ENCODE assay signal across 19 mouse cellular contexts in the genomic region with DNA sequence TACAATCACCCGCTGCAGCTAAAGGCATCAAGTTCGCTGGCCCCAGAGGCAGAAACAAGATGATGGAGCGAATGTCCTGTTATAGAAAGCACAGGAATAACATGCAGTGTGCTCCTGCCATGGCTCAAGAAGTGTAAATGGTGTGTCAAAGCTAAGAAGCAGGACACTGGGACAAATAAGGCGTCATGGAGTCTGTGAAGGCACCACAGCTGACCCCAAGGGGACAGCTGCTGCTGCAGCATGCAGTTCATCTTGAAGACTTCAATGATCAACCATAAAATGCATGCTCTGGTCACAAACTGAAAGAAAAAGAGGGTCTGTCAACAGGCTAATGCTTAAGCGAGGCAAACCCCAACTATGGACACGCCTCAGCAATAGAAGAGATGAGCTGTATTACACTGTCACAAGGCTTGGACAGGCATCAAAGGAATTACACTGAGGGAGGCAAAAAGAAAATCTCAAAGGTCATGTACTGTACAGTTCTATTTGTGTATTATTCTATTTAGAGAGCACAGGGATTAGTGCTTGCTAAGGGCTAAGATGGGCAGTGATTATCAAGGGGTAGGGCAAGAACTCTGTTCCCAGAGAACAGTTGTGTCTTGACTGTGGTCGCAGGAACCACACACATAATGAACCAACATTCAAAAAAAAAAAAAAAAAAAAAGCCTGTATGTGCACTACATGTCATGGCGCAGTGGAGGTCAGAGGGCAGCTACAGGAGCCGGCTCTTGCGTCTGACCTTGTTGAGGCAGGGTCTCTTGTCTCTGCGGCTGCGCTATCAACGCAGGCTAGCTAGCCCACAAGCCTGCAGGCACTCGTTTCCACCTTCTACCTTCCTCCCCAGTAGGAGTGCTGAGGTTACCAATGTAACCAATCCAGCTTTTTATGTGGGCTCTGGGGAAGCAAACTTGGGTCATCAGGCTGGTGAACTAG. TPM values are rescaled to one million over a fixed set of nuclear protein-coding genes. Genes with fewer than 3 reads are reported as not detected.
DNase-seq lines count a peak whose midpoint lies in the region; ATAC-seq and TF ChIP-seq lines count a peak whose summit lies in the region.
"Had no signal": no experiment of that assay in that cellular context is flagged by ENCODE, and none has a peak within 500 bp of the region (broad histone marks: within the 10 kb centered on the region; RNA-seq: fewer than 3 reads in every experiment).

No protein-coding gene starts in this region.

- TF ChIP-seq CTCF in hindbrain, postnatal 0 days (IDR thresholded peaks at IDR 0.05; ENCODE audit: low read depth), result no peak
- TF ChIP-seq CTCF in lung, postnatal 0 days (IDR thresholded peaks at IDR 0.05), result no peak
- no peak for TF ChIP-seq CTCF in layer of hippocampus, adult 2 months (conservative IDR thresholded peaks at IDR 0.05)

- no peaks in the 10 kb centered on the region for H3K27me3 ChIP-seq in hindbrain, postnatal 0 days (ENCODE audit: insufficient read depth, low read length)
- H3K27me3 ChIP-seq in hindbrain, embryonic 10.5 days (ENCODE audit: insufficient read depth, poor library complexity, severe bottlenecking), result no peaks in the 10 kb centered on the region
- H3K27me3 ChIP-seq in lung, postnatal 0 days (replicated peaks; ENCODE audit: insufficient read depth, low read length), result no peaks in the 10 kb centered on the region
- H3K27me3 ChIP-seq: hindbrain, embryonic 15.5 days; kidney, embryonic 15.5 days; limb, embryonic 15.5 days had no signal

- H3K4me2 ChIP-seq in hindbrain, postnatal 0 days (ENCODE audit: low read depth, low read length), result no peak overlapping the region
- H3K4me2 ChIP-seq in lung, postnatal 0 days (replicated peaks; ENCODE audit: low read depth, low read length), result no peak overlapping the region
- H3K4me2 ChIP-seq: hindbrain, embryonic 15.5 days; kidney, embryonic 15.5 days; limb, embryonic 15.5 days had no signal

- WGBS in hindbrain, postnatal 0 days, result 83% methylated on average over 14 of the region's 14 CpGs
- 79% methylated on average over 14 of the region's 14 CpGs for WGBS in hindbrain, embryonic 10.5 days
- WGBS in lung, postnatal 0 days, result 77% methylated on average over 14 of the region's 14 CpGs

- H3K9me3 ChIP-seq in hindbrain, postnatal 0 days (ENCODE audit: low read length), result no peaks in the 10 kb centered on the region
- no peaks in the 10 kb centered on the region for H3K9me3 ChIP-seq in hindbrain, embryonic 10.5 days
- H3K9me3 ChIP-seq in lung, postnatal 0 days (ENCODE audit: low read length), result no peaks in the 10 kb centered on the region
- H3K9me3 ChIP-seq: forebrain, embryonic 10.5 days; hindbrain, embryonic 15.5 days; kidney, embryonic 15.5 days; limb, embryonic 15.5 days; midbrain, embryonic 10.5 days had no signal

- DNase-seq in gastrocnemius, adult 18-20 months (ENCODE audit: low spot score), result peak; percentile 30
- no peak for DNase-seq in gastrocnemius, postnatal 10 days
- no peak for DNase-seq in hindbrain, postnatal 0 days (ENCODE audit: low spot score)
- DNase-seq in hindbrain, embryonic 10.5 days (ENCODE audit: low spot score), result no peak
- peak; percentile 7 for DNase-seq in lung, postnatal 0 days (ENCODE audit: low spot score)
- no peak for DNase-seq in lung, postnatal 25 days (ENCODE audit: low spot score)
- peak; percentile 32 for DNase-seq in skeletal muscle tissue, adult 2 months (ENCODE audit: low read depth, low spot score)
- no peak for DNase-seq in layer of hippocampus, adult 2 months (ENCODE audit: low spot score in 2 of 2)
- DNase-seq: cerebellum, postnatal 14 days; heart, adult 2 months; lung, postnatal 36 days; thymus, postnatal 36 days had no signal

- H3K36me3 ChIP-seq in hindbrain, postnatal 0 days (ENCODE audit: insufficient read depth, low read length), result peaks cover 29% of the 10 kb centered on the region
- H3K36me3 ChIP-seq in hindbrain, embryonic 10.5 days, result peaks cover 75% of the 10 kb centered on the region
- peaks cover 28% of the 10 kb centered on the region for H3K36me3 ChIP-seq in lung, postnatal 0 days (ENCODE audit: insufficient read depth, low read length)

- no peak overlapping the region for H3K4me3 ChIP-seq in hindbrain, postnatal 0 days (ENCODE audit: low read length)
- no peak overlapping the region for H3K4me3 ChIP-seq in hindbrain, embryonic 10.5 days
- H3K4me3 ChIP-seq in lung, postnatal 0 days (ENCODE audit: low read depth, low read length), result no peak overlapping the region
- no peak overlapping the region for H3K4me3 ChIP-seq in layer of hippocampus, adult 2 months
- H3K4me3 ChIP-seq: forebrain, embryonic 10.5 days; heart, adult 2 months; hindbrain, embryonic 15.5 days; kidney, embryonic 15.5 days; limb, embryonic 15.5 days; midbrain, embryonic 10.5 days had no signal

- no peaks in the 10 kb centered on the region for H3K4me1 ChIP-seq in hindbrain, postnatal 0 days (ENCODE audit: insufficient read depth, low read length)
- no peaks in the 10 kb centered on the region for H3K4me1 ChIP-seq in hindbrain, embryonic 10.5 days (replicated peaks)
- H3K4me1 ChIP-seq in lung, postnatal 0 days (ENCODE audit: insufficient read depth, low read depth, low read length), result no peaks in the 10 kb centered on the region
- H3K4me1 ChIP-seq: forebrain, embryonic 10.5 days; hindbrain, embryonic 15.5 days; kidney, embryonic 15.5 days; limb, embryonic 15.5 days; midbrain, embryonic 10.5 days had no signal

- no peak for TF ChIP-seq EP300 in lung, postnatal 0 days (IDR thresholded peaks at IDR 0.05)

- H3K9ac ChIP-seq in hindbrain, postnatal 0 days (replicated peaks; ENCODE audit: low read length), result no peak overlapping the region
- no peak overlapping the region for H3K9ac ChIP-seq in lung, postnatal 0 days (replicated peaks; ENCODE audit: low read depth)
- H3K9ac ChIP-seq: hindbrain, embryonic 15.5 days; kidney, embryonic 15.5 days; limb, embryonic 15.5 days had no signal

- ATAC-seq in hindbrain, postnatal 0 days, result 0 out of 2 replicates have a peak, but pooled peaks have one; percentile 5
- ATAC-seq in lung, postnatal 0 days, result no peak

- H3K27ac ChIP-seq in hindbrain, postnatal 0 days, result no peak overlapping the region
- H3K27ac ChIP-seq in hindbrain, embryonic 10.5 days, result no peak overlapping the region
- H3K27ac ChIP-seq in lung, postnatal 0 days (ENCODE audit: low read length), result no peak overlapping the region
- H3K27ac ChIP-seq in layer of hippocampus, adult 2 months, result no peak overlapping the region
- H3K27ac ChIP-seq: forebrain, embryonic 10.5 days; heart, adult 2 months; hindbrain, embryonic 15.5 days; kidney, embryonic 15.5 days; limb, embryonic 15.5 days; midbrain, embryonic 10.5 days; stomach, postnatal 0 days had no signal

RNA-seq across cellular contexts. Expression of gene Arid5a, which starts 25.7 kb away (rescaled TPM):
- total RNA-seq in gastrocnemius, adult 18-20 months (2021), result 10 to 100 TPM in 1 of 2 experiments, 1 to 10 TPM in 1; 6.3 to 15.4 TPM
- total RNA-seq in gastrocnemius, postnatal 10 days (2021), result 10 to 100 TPM; 15.5 to 16.4 TPM
- total RNA-seq in hindbrain, postnatal 0 days (2014; rRNA removed), result 10.1 and 13.8 TPM in 2 replicates
- 8.4 and 8.5 TPM in 2 replicates for polyA plus RNA-seq in hindbrain, postnatal 0 days (2015; fragmentation: Nextera tagmentation; extraction: Ambion mirVana)
- 2.0 and 3.5 TPM in 2 replicates for polyA plus RNA-seq in hindbrain, embryonic 10.5 days (2016; fragmentation: Nextera tagmentation; extraction: Ambion mirVana)
- 14.9 and 15.3 TPM in 2 replicates for polyA plus RNA-seq in lung, postnatal 0 days (2015; fragmentation: Nextera tagmentation; extraction: Ambion mirVana)
- 10 to 100 TPM; 15.1 to 15.4 TPM for total RNA-seq in layer of hippocampus, adult 2 months (2021)

RNA-seq across cellular contexts. Expression of gene Kansl3, which starts 35.8 kb away (rescaled TPM):
- 10 to 100 TPM; 31.9 to 40.6 TPM for total RNA-seq in gastrocnemius, adult 18-20 months (2021)
- total RNA-seq in gastrocnemius, postnatal 10 days (2021), result 10 to 100 TPM; 28.4 to 36.9 TPM
- 60.0 and 60.4 TPM in 2 replicates for total RNA-seq in hindbrain, postnatal 0 days (2014; rRNA removed)
- 29.6 and 31.5 TPM in 2 replicates for polyA plus RNA-seq in hindbrain, postnatal 0 days (2015; fragmentation: Nextera tagmentation; extraction: Ambion mirVana)
- 44.5 and 47.0 TPM in 2 replicates for polyA plus RNA-seq in hindbrain, embryonic 10.5 days (2016; fragmentation: Nextera tagmentation; extraction: Ambion mirVana)
- 21.3 and 23.5 TPM in 2 replicates for polyA plus RNA-seq in lung, postnatal 0 days (2015; fragmentation: Nextera tagmentation; extraction: Ambion mirVana)
- total RNA-seq in layer of hippocampus, adult 2 months (2021), result 10 to 100 TPM; 76.1 to 76.8 TPM

RNA-seq across cellular contexts. Expression of gene Fer1l5, which starts 38.9 kb away (rescaled TPM):
- total RNA-seq in gastrocnemius, adult 18-20 months (2021), result not detected
- total RNA-seq in gastrocnemius, postnatal 10 days (2021), result not detected
- total RNA-seq in hindbrain, postnatal 0 days (2014; rRNA removed), result not detected in 2 replicates
- polyA plus RNA-seq in hindbrain, postnatal 0 days (2015; fragmentation: Nextera tagmentation; extraction: Ambion mirVana), result 0.73 and 1.2 TPM in 2 replicates
- 1.2 and 1.6 TPM in 2 replicates for polyA plus RNA-seq in hindbrain, embryonic 10.5 days (2016; fragmentation: Nextera tagmentation; extraction: Ambion mirVana)
- 0.18 and 0.26 TPM in 2 replicates for polyA plus RNA-seq in lung, postnatal 0 days (2015; fragmentation: Nextera tagmentation; extraction: Ambion mirVana)
- total RNA-seq in layer of hippocampus, adult 2 months (2021), result not detected
- total RNA-seq: heart, adult 2 months; left cerebral cortex, adult 8-10 months had no signal

RNA-seq across cellular contexts. Expression of gene Neurl3, which starts 58.7 kb away (rescaled TPM):
- total RNA-seq in gastrocnemius, adult 18-20 months (2021), result under 1 TPM; 0.30 to 0.66 TPM
- total RNA-seq in gastrocnemius, postnatal 10 days (2021), result 1 to 10 TPM; 1.9 to 2.5 TPM
- total RNA-seq in hindbrain, postnatal 0 days (2014; rRNA removed), result 0.16 and 1.2 TPM in 2 replicates
- polyA plus RNA-seq in hindbrain, postnatal 0 days (2015; fragmentation: Nextera tagmentation; extraction: Ambion mirVana), result 1.8 and 2.1 TPM in 2 replicates
- 0.30 and 0.31 TPM in 2 replicates for polyA plus RNA-seq in hindbrain, embryonic 10.5 days (2016; fragmentation: Nextera tagmentation; extraction: Ambion mirVana)
- 12.7 and 15.9 TPM in 2 replicates for polyA plus RNA-seq in lung, postnatal 0 days (2015; fragmentation: Nextera tagmentation; extraction: Ambion mirVana)
- under 1 TPM; 0.44 to 0.92 TPM for total RNA-seq in layer of hippocampus, adult 2 months (2021)

Comparison
In these comparisons a context has a peak if more than half of its experiments do, and no peak if none do; other contexts are left out.
1. DNase-seq: peak in gastrocnemius, adult 18-20 months (single experiment), lung, postnatal 0 days (single experiment) and skeletal muscle tissue, adult 2 months (single experiment); none in gastrocnemius, postnatal 10 days (single experiment), hindbrain, postnatal 0 days (single experiment), hindbrain, embryonic 10.5 days (single experiment), lung, postnatal 25 days (single experiment) and layer of hippocampus, adult 2 months (0 of 2).